Mouse (Mus musculus) embryonic facial prominence, embryonic 11.5 days (tissue): ENCODE data around the gene Morn1. TPM values are rescaled to one million over a fixed set of nuclear protein-coding genes. Genes with fewer than 3 reads are reported as not detected.

Source experiments
- ATAC-seq: fragments of 200-750 bp; cut with Nextera tagmentation; replicated peaks from 2 replicates; pipeline ENCODE4 v1.8.0; 2017; ENCODE audit warnings: low read depth; ENCODE audit not compliant: insufficient number of reproducible peaks, low FRiP score, low TSS enrichment
- DNase-seq: peaks from one replicate; pipeline ENCODE4 v3.0.0-alpha.2; 2015; ENCODE audit warnings: low spot score
- H3K27ac ChIP-seq: fragments of 300-500 bp; sonication (generic); replicated peaks from 2 replicates; pipeline ENCODE4 v1.5.1; 2014; ENCODE audit warnings: mild to moderate bottlenecking, low read depth, low read length, control low read depth
- H3K27me3 ChIP-seq: fragments of 300-500 bp; sonication (generic); 2 replicates; pipeline ENCODE4 v1.6.1; 2014; ENCODE audit warnings: mild to moderate bottlenecking, low read length, moderate library complexity, mixed read lengths; ENCODE audit not compliant: control insufficient read depth, insufficient read depth
- H3K36me3 ChIP-seq: fragments of 300-500 bp; sonication (generic); replicated peaks from 2 replicates; pipeline ENCODE4 v1.6.1; 2014; ENCODE audit warnings: low read depth, mild to moderate bottlenecking, low read length, moderate library complexity, mixed read lengths; ENCODE audit not compliant: control insufficient read depth, insufficient read depth
- H3K4me1 ChIP-seq: fragments of 300-500 bp; sonication (generic); 2 replicates; pipeline ENCODE4 v1.6.1; 2014; ENCODE audit warnings: low read length, mixed read lengths; ENCODE audit not compliant: control insufficient read depth, insufficient read depth
- H3K4me2 ChIP-seq: fragments of 300-500 bp; sonication (generic); 2 replicates; pipeline ENCODE4 v1.6.1; 2014; ENCODE audit warnings: low read depth, mild to moderate bottlenecking, control low read depth, low read length, moderate library complexity
- H3K4me3 ChIP-seq: fragments of 300-500 bp; sonication (generic); 2 replicates; pipeline ENCODE4 v1.5.1; 2014; ENCODE audit warnings: low read depth, low read length, control low read depth
- H3K9ac ChIP-seq: fragments of 300-500 bp; sonication (generic); replicated peaks from 2 replicates; pipeline ENCODE4 v1.6.1; 2014; ENCODE audit warnings: mild to moderate bottlenecking, control low read depth, low read length
- H3K9me3 ChIP-seq: fragments of 300-500 bp; sonication (generic); replicated peaks from 2 replicates; pipeline ENCODE4 v1.6.1; 2016; ENCODE audit warnings: mild to moderate bottlenecking, low read length, inconsistent platforms, mixed read lengths; ENCODE audit not compliant: control insufficient read depth
- WGBS: fragments of 180-500 bp; shearing (Covaris S2); extraction: QIAGEN DNeasy Blood & Tissue Kit; methylation state at CpG from one replicate; pipeline ENCODE4 v1.1.7; 2014; 5-methylcytosine and 5-hydroxymethylcytosine counted together
- polyA plus RNA-seq: library from polyadenylated mRNA; unstranded; fragments of >200 nt; fragmentation: Nextera tagmentation; extraction: Ambion mirVana; gene quantifications from 2 replicates; pipeline ENCODE4 v1.2.1, GENCODE M21; 2014

Morn1 gene
- polyA plus RNA-seq, 1 experiment from 2014 or later, result 3.5 TPM

GRCm38 (mm10) chr4:155185845-155186244 lies 99.5 kb downstream of the Morn1 start:
- no peak overlapping the region for H3K4me2 ChIP-seq
- ATAC-seq (no peak), DNase-seq (no peak)
- peaks cover 25% of the 10 kb centered on the region for H3K4me1 ChIP-seq
- H3K36me3 ChIP-seq, result no peaks in the 10 kb centered on the region
- H3K27me3 ChIP-seq, result no peaks in the 10 kb centered on the region
- H3K9me3 ChIP-seq, result no peaks in the 10 kb centered on the region
- no peak overlapping the region for H3K9ac ChIP-seq
- 91% methylated on average over 9 of the region's 9 CpGs for WGBS
- H3K4me3 ChIP-seq, result no peak overlapping the region
- no peak overlapping the region for H3K27ac ChIP-seq

- 39% methylated on average over 3 of the region's 3 CpGs for WGBS
- 0 out of 2 replicates have a peak overlapping the region, but pooled peaks have one; percentile 5 for H3K9ac ChIP-seq
- no peaks in the 10 kb centered on the region for H3K36me3 ChIP-seq
- no peak overlapping the region for H3K4me3 ChIP-seq
- H3K9me3 ChIP-seq, result no peaks in the 10 kb centered on the region
- H3K4me1 ChIP-seq, result peaks cover 25% of the 10 kb centered on the region
- H3K4me2 ChIP-seq, result no peak overlapping the region
- ATAC-seq (no peak), DNase-seq (no peak)
- no peak overlapping the region for H3K27ac ChIP-seq
- no peaks in the 10 kb centered on the region for H3K27me3 ChIP-seq
Measured at GRCm38 (mm10) chr4:155187192-155187674, 100.9 kb downstream of the Morn1 start.

GRCm38 (mm10) chr4:155188341-155188740 lies 102.0 kb downstream of the Morn1 start:
- no peaks in the 10 kb centered on the region for H3K27me3 ChIP-seq
- H3K4me1 ChIP-seq, result peaks cover 25% of the 10 kb centered on the region
- no peak overlapping the region; the same call in 1 of the 2 replicates for H3K27ac ChIP-seq
- no peaks in the 10 kb centered on the region for H3K36me3 ChIP-seq
- H3K9me3 ChIP-seq, result no peaks in the 10 kb centered on the region
- 0 out of 2 replicates have a peak overlapping the region, but pooled peaks have one; percentile 13 for H3K9ac ChIP-seq
- WGBS, result 3% methylated on average over 8 of the region's 8 CpGs
- ATAC-seq, result no peak
- no peak for DNase-seq
- H3K4me3 ChIP-seq, result no peak overlapping the region
- no peak overlapping the region for H3K4me2 ChIP-seq

- Histone ChIP-seq H3K9me3 (no peaks in the 10 kb centered on the region), H3K4me2 (no peak overlapping the region), H3K27ac (no peak overlapping the region; the same call in 1 of the 2 replicates), H3K4me1 (peaks cover 25% of the 10 kb centered on the region), H3K9ac (0 out of 2 replicates have a peak overlapping the region, but pooled peaks have one; percentile 13), H3K27me3 (no peaks in the 10 kb centered on the region), H3K36me3 (no peaks in the 10 kb centered on the region), H3K4me3 (no peak overlapping the region)
- DNase-seq (no peak), ATAC-seq (no peak)
Measured at GRCm38 (mm10) chr4:155188803-155189202, 102.4 kb downstream of the Morn1 start.

- H3K9ac ChIP-seq, result peak overlapping the region; percentile 32
- DNase-seq (peak; percentile 60), ATAC-seq (peak; percentile 64; the same call in 1 of the 2 replicates)
- no peak overlapping the region for H3K4me3 ChIP-seq
- 4% methylated on average over 4 of the region's 4 CpGs for WGBS
- no peaks in the 10 kb centered on the region for H3K36me3 ChIP-seq
- peaks cover 25% of the 10 kb centered on the region for H3K4me1 ChIP-seq
- H3K4me2 ChIP-seq, result no peak overlapping the region
- H3K9me3 ChIP-seq, result no peaks in the 10 kb centered on the region
- no peaks in the 10 kb centered on the region for H3K27me3 ChIP-seq
- peak overlapping the region; percentile 48; the same call in 1 of the 2 replicates for H3K27ac ChIP-seq
Measured at GRCm38 (mm10) chr4:155189711-155190139, 103.3 kb downstream of the Morn1 start.

GRCm38 (mm10) chr4:155190275-155190674 lies 103.9 kb downstream of the Morn1 start:
- 0 out of 2 replicates have a peak overlapping the region, but pooled peaks have one; percentile 48 for H3K27ac ChIP-seq
- H3K4me2 ChIP-seq, result no peak overlapping the region
- ATAC-seq, result 0 out of 2 replicates have a peak, but pooled peaks have one; percentile 3
- H3K9me3 ChIP-seq, result no peaks in the 10 kb centered on the region
- H3K4me3 ChIP-seq, result no peak overlapping the region
- no peaks in the 10 kb centered on the region for H3K36me3 ChIP-seq
- H3K9ac ChIP-seq, result no peak overlapping the region; the same call in 1 of the 2 replicates
- no peak for DNase-seq
- H3K4me1 ChIP-seq, result peaks cover 25% of the 10 kb centered on the region
- WGBS, result 44% methylated on average over 7 of the region's 7 CpGs
- H3K27me3 ChIP-seq, result no peaks in the 10 kb centered on the region

Other genes starting within 250 kb of the Morn1 start
- 0.32 and 0.58 TPM in 2 replicates for gene Ttc34, start 249.1 kb upstream of the Morn1 start, polyA plus RNA-seq
- 0.28 and 0.54 TPM in 2 replicates for gene Mmel1, start 217.0 kb upstream of the Morn1 start, polyA plus RNA-seq
- 45.7 and 46.9 TPM in 2 replicates for gene Fam213b, start 187.4 kb upstream of the Morn1 start, polyA plus RNA-seq
- 0.35 and 0.71 TPM in 2 replicates for gene Tnfrsf14, start 158.0 kb upstream of the Morn1 start, polyA plus RNA-seq
- 35.4 and 47.4 TPM in 2 replicates for gene Hes5, start 125.7 kb upstream of the Morn1 start, polyA plus RNA-seq
- 43.6 and 48.8 TPM in 2 replicates for gene Pank4, start 122.5 kb upstream of the Morn1 start, polyA plus RNA-seq
- 1.4 and 2.1 TPM in 2 replicates for gene Plch2, start 29.8 kb upstream of the Morn1 start, polyA plus RNA-seq
- gene Pex10, start 19.6 kb upstream of the Morn1 start, polyA plus RNA-seq, result 7.3 and 7.4 TPM in 2 replicates
- gene Rer1, start 195 bp upstream of the Morn1 start, polyA plus RNA-seq, result 164 and 173 TPM in 2 replicates
- 15.4 and 15.9 TPM in 2 replicates for gene Ski, start 136.0 kb downstream of the Morn1 start, polyA plus RNA-seq
- 87.8 and 93.4 TPM in 2 replicates for gene Faap20, start 163.2 kb downstream of the Morn1 start, polyA plus RNA-seq